Mouse (Mus musculus) MEL (cell line): ENCODE results near the gene Tbc1d2. TPM values are rescaled to one million over a fixed set of nuclear protein-coding genes. Genes with fewer than 3 reads are reported as not detected.
A peak's percentile ranks its signal among the peaks of the same experiment; 100 is the strongest.

Source experiments
- DNase-seq: peaks from one replicate; pipeline ENCODE4 v3.0.0; 2011; ENCODE audit warnings: low read depth, low spot score
- H3K27ac ChIP-seq: 2 replicates; pipeline ENCODE4 v1.5.1; 2012; ENCODE audit warnings: low read depth, mild to moderate bottlenecking, control low read depth, low read length, moderate library complexity; ENCODE audit not compliant: control insufficient read depth
- H3K27me3 ChIP-seq, 2 experiments: fragments of 150-350 bp in 1 of 2; sonication (generic) in 1 of 2; 2 replicates each; pipeline ENCODE4 v1.6.1; 2012; ENCODE audit warnings: low read length in 2 of 2, mild to moderate bottlenecking in 2 of 2, improper control_type of control experiment in 1 of 2, moderate library complexity in 1 of 2; ENCODE audit not compliant: insufficient read depth in 2 of 2, control insufficient read depth in 1 of 2
- H3K36me3 ChIP-seq, 2 experiments: 2 replicates each; pipeline ENCODE4 v1.6.1; 2012 to 2014; ENCODE audit warnings: low read length in 2 of 2, improper control_type of control experiment in 1 of 2, inconsistent platforms in 1 of 2, mild to moderate bottlenecking in 1 of 2; ENCODE audit not compliant: insufficient read depth in 2 of 2, control insufficient read depth in 1 of 2
- H3K4me1 ChIP-seq, 2 experiments: fragments of 150-350 bp in 1 of 2; sonication (generic) in 1 of 2; 2 replicates each; pipeline ENCODE4 v1.6.1; 2012; ENCODE audit warnings: low read length in 2 of 2, improper control_type of control experiment in 1 of 2, mild to moderate bottlenecking in 1 of 2; ENCODE audit not compliant: insufficient read depth in 2 of 2, control insufficient read depth in 1 of 2
- H3K4me3 ChIP-seq, 2 experiments: fragments of 150-350 bp in 1 of 2; sonication (generic) in 1 of 2; 2 replicates each; pipeline ENCODE4 v1.5.1; 2012; ENCODE audit warnings: low read depth in 2 of 2, low read length in 2 of 2, mild to moderate bottlenecking in 2 of 2, moderate library complexity in 2 of 2, control low read depth in 1 of 2, improper control_type of control experiment in 1 of 2; ENCODE audit not compliant: control insufficient read depth in 1 of 2, insufficient read depth in 1 of 2
- H3K79me2 ChIP-seq: 2 replicates; pipeline ENCODE4 v1.6.1; 2012; ENCODE audit warnings: mild to moderate bottlenecking, low read length, moderate library complexity; ENCODE audit not compliant: control insufficient read depth, poor library complexity, insufficient read depth
- H3K9ac ChIP-seq: 2 replicates; pipeline ENCODE4 v1.6.1; 2012; ENCODE audit warnings: low read depth, mild to moderate bottlenecking, control low read depth, low read length, moderate library complexity; ENCODE audit not compliant: control insufficient read depth, poor library complexity, severe bottlenecking
- H3K9me3 ChIP-seq: fragments of 150-350 bp; sonication (generic); replicated peaks from 2 replicates; pipeline ENCODE4 v1.6.1; 2012; ENCODE audit warnings: mild to moderate bottlenecking, low read length, improper control_type of control experiment, moderate library complexity; ENCODE audit not compliant: insufficient read depth
- BHLHE40 ChIP-seq: IDR thresholded peaks from 2 replicates; pipeline ENCODE4 v1.6.1; 2012; ENCODE audit warnings: low read depth, mild to moderate bottlenecking, inconsistent platforms, low read length, improper control_type of control experiment, borderline replicate concordance
- CHD1 ChIP-seq: IDR thresholded peaks from 2 replicates; pipeline ENCODE4 v1.6.1; 2012; ENCODE audit warnings: low read depth, mild to moderate bottlenecking, inconsistent platforms, low read length, improper control_type of control experiment
- CHD2 ChIP-seq: IDR thresholded peaks from 2 replicates; pipeline ENCODE4 v1.6.1; 2011; ENCODE audit warnings: low read length, improper control_type of control experiment
- CTCF ChIP-seq, 3 experiments: IDR thresholded peaks in 2 of 3; conservative IDR thresholded peaks in 1 of 3; 2 replicates each; pipeline ENCODE4 v1.5.1; 2011 to 2012; ENCODE audit warnings: low read length in 3 of 3, low read depth in 2 of 3, mild to moderate bottlenecking in 2 of 3, improper control_type of control experiment in 1 of 3, inconsistent platforms in 1 of 3, mixed read lengths in 1 of 3, moderate library complexity in 1 of 3; ENCODE audit not compliant: control insufficient read depth in 1 of 3, insufficient read depth in 1 of 3, poor library complexity in 1 of 3, severe bottlenecking in 1 of 3
- ELF1 ChIP-seq: IDR thresholded peaks from 2 replicates; pipeline ENCODE4 v1.6.1; 2014; ENCODE audit warnings: low read depth, mild to moderate bottlenecking, inconsistent platforms, low read length, improper control_type of control experiment, moderate library complexity
- ETS1 ChIP-seq: IDR thresholded peaks from 2 replicates; pipeline ENCODE4 v1.6.1; 2012; ENCODE audit warnings: low read depth, mild to moderate bottlenecking, inconsistent platforms, low read length, improper control_type of control experiment, moderate library complexity
- JUND ChIP-seq: IDR thresholded peaks from 2 replicates; pipeline ENCODE4 v1.6.1; 2011; ENCODE audit warnings: low read depth, mild to moderate bottlenecking, improper control_type of control experiment, low read length
- MAFK ChIP-seq: IDR thresholded peaks from 2 replicates; pipeline ENCODE4 v1.6.1; 2011; ENCODE audit warnings: low read depth, mild to moderate bottlenecking, low read length, improper control_type of control experiment, borderline replicate concordance
- MAX ChIP-seq: IDR thresholded peaks from 2 replicates; pipeline ENCODE4 v1.6.1; 2011; ENCODE audit warnings: low read length, improper control_type of control experiment
- MXI1 ChIP-seq: IDR thresholded peaks from 2 replicates; pipeline ENCODE4 v1.6.1; 2011; ENCODE audit warnings: mild to moderate bottlenecking, low read depth, low read length, improper control_type of control experiment
- NELFE ChIP-seq: IDR thresholded peaks from 2 replicates; pipeline ENCODE4 v1.6.1; 2011; ENCODE audit warnings: low read depth, low read length, improper control_type of control experiment
- NRF1 ChIP-seq: IDR thresholded peaks from 2 replicates; pipeline ENCODE4 v1.6.1; 2014; ENCODE audit warnings: low read depth, mild to moderate bottlenecking, inconsistent platforms, low read length, improper control_type of control experiment, moderate library complexity; ENCODE audit not compliant: poor library complexity, insufficient read depth, severe bottlenecking
- POLR2A ChIP-seq, 2 experiments: IDR thresholded peaks; 2 replicates each; pipeline ENCODE4 v1.6.1; 2011 to 2012; ENCODE audit warnings: low read length in 2 of 2, mild to moderate bottlenecking in 2 of 2, control low read depth in 1 of 2, improper control_type of control experiment in 1 of 2, low read depth in 1 of 2, moderate library complexity in 1 of 2; ENCODE audit not compliant: control insufficient read depth in 1 of 2, insufficient read depth in 1 of 2, poor library complexity in 1 of 2
- POLR2AphosphoS5 ChIP-seq: IDR thresholded peaks from 2 replicates; pipeline ENCODE4 v1.6.1; 2012; ENCODE audit warnings: low read depth, borderline replicate concordance, mild to moderate bottlenecking, inconsistent platforms, low read length, moderate library complexity, mixed read lengths
- RCOR1 ChIP-seq: IDR thresholded peaks from 2 replicates; pipeline ENCODE4 v1.6.1; 2012; ENCODE audit warnings: low read depth, mild to moderate bottlenecking, inconsistent platforms, low read length, improper control_type of control experiment
- TAL1 ChIP-seq: IDR thresholded peaks from 2 replicates; pipeline ENCODE4 v1.6.1; 2012; ENCODE audit warnings: mild to moderate bottlenecking, inconsistent platforms, low read length, moderate library complexity, mixed read lengths
- TCF12 ChIP-seq: IDR thresholded peaks from 2 replicates; pipeline ENCODE4 v1.6.1; 2014; ENCODE audit warnings: low read depth, mild to moderate bottlenecking, inconsistent platforms, low read length, improper control_type of control experiment, moderate library complexity
- UBTF ChIP-seq: IDR thresholded peaks from 2 replicates; pipeline ENCODE4 v1.6.1; 2012; ENCODE audit warnings: low read depth, mild to moderate bottlenecking, inconsistent platforms, low read length, improper control_type of control experiment, moderate library complexity, borderline replicate concordance; ENCODE audit not compliant: insufficient read depth
- USF1 ChIP-seq: IDR thresholded peaks from 2 replicates; pipeline ENCODE4 v1.6.1; 2014; ENCODE audit warnings: low read depth, mild to moderate bottlenecking, inconsistent platforms, low read length, improper control_type of control experiment, moderate library complexity
- USF2 ChIP-seq, 2 experiments: IDR thresholded peaks; 2 replicates each; pipeline ENCODE4 v1.6.1; 2011 to 2012; ENCODE audit warnings: improper control_type of control experiment in 2 of 2, low read length in 2 of 2, borderline replicate concordance in 1 of 2, inconsistent platforms in 1 of 2, low read depth in 1 of 2, mild to moderate bottlenecking in 1 of 2; ENCODE audit not compliant: insufficient read depth in 1 of 2
- ZC3H11A ChIP-seq: IDR thresholded peaks from 2 replicates; pipeline ENCODE4 v1.6.1; 2012; ENCODE audit warnings: low read depth, mild to moderate bottlenecking, inconsistent platforms, low read length, improper control_type of control experiment
- ZMIZ1 ChIP-seq: IDR thresholded peaks from 2 replicates; pipeline ENCODE4 v1.6.1; 2012; ENCODE audit warnings: low read depth, mild to moderate bottlenecking, inconsistent platforms, low read length, improper control_type of control experiment, moderate library complexity
- ZNF384 ChIP-seq: IDR thresholded peaks from 2 replicates; pipeline ENCODE4 v1.6.1; 2012; ENCODE audit warnings: low read depth, mild to moderate bottlenecking, inconsistent platforms, low read length, improper control_type of control experiment
- polyA plus RNA-seq, 2 experiments: library from polyadenylated mRNA; stranded (reverse) in 1 of 2; unstranded in 1 of 2; fragments of >175 nt in 1 of 2; fragments of >200 nt in 1 of 2; gene quantifications; 2 replicates each; pipeline versions ENCODE4 v1.2.1 to v1.2.4; 2012; ENCODE audit warnings: low replicate concordance in 2 of 2, low read depth in 1 of 2; ENCODE audit not compliant: insufficient read length in 2 of 2, insufficient read depth in 1 of 2, missing spikeins in 1 of 2
- total RNA-seq: library from RNA; depleted of rRNA; stranded (reverse); fragments of 300-350 nt; gene quantifications from 2 replicates; pipeline ENCODE4 v1.2.3, GENCODE M21; 2012

The Tbc1d2 gene
- total and polyA plus RNA-seq, 3 experiments = 0.19 to 0.36 TPM; not detected in 1

GRCm38 (mm10) chr4:46617408-46617807 lies 32.6 kb downstream of the Tbc1d2 start (continued):
- TF ChIP-seq ETS1 = no peak
- peak; percentile 58; the same call in 1 of the 2 replicates for TF ChIP-seq MAX
- no peak for TF ChIP-seq ELF1
- TF ChIP-seq USF2 (IDR thresholded peaks at IDR 0.05; ENCODE audit: borderline replicate concordance in 1 of 2, insufficient read depth in 1 of 2, low read depth in 1 of 2, low read length in 2 of 2) = no peak
- TF ChIP-seq NRF1 = no peak
- 0 out of 2 replicates have a peak, but pooled peaks have one; percentile 24 for TF ChIP-seq ZC3H11A
- no peak for TF ChIP-seq CHD1
- no peak for TF ChIP-seq JUND
- TF ChIP-seq MAFK = no peak
- no peak for TF ChIP-seq ZMIZ1
- TF ChIP-seq UBTF = no peak
- TF ChIP-seq TCF12 = no peak
- TF ChIP-seq POLR2A (IDR thresholded peaks at IDR 0.05; ENCODE audit: control insufficient read depth in 1 of 2, insufficient read depth in 1 of 2, low read depth in 1 of 2, low read length in 2 of 2, poor library complexity in 1 of 2) = no peak
- no peak for TF ChIP-seq BHLHE40
- no peak for TF ChIP-seq POLR2AphosphoS5
- TF ChIP-seq CTCF (IDR thresholded peaks at IDR 0.05 in 2 of 3, conservative IDR thresholded peaks at IDR 0.05 in 1 of 3; ENCODE audit: control insufficient read depth in 1 of 3, insufficient read depth in 1 of 3, low read depth in 2 of 3, low read length in 3 of 3, poor library complexity in 1 of 3, severe bottlenecking in 1 of 3) = peak; percentile 23 to 63 (median 33)
- TF ChIP-seq RCOR1 = no peak
- TF ChIP-seq CHD2 = no peak
- TF ChIP-seq TAL1 = no peak
- TF ChIP-seq USF1 = no peak
- 0 out of 2 replicates have a peak, but pooled peaks have one; percentile 30 for TF ChIP-seq MXI1

DNA sequence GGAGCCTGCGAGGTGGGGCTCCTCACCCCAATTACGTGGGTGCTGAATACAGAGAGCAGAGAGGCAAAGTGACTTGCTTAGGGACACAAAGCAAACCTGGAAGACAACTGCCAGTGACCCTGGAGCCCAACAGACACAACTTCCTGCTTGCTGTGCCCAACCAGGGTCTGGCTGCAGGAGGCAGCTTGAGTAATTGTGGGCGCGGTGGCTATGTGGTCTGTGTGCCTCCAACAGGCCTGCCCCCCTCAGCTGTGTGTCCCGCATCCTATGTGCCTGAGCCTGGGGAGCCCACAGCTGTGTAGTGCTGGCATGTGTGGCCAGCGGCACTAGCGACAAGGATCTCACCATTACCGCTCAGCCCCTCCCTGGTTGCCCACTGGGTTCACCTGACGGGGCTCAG lies 35.4 kb downstream of the Tbc1d2 start:
- H3K9me3 ChIP-seq = no peaks in the 10 kb centered on the region
- no peak overlapping the region for H3K4me3 ChIP-seq
- H3K9ac ChIP-seq = no peak overlapping the region
- peaks cover 0 to 9% of the 10 kb centered on the region in 2 experiments; a peak in 2 of 4 replicates for H3K4me1 ChIP-seq
- DNase-seq = no peak
- no peaks in the 10 kb centered on the region for H3K79me2 ChIP-seq
- no peak overlapping the region for H3K27ac ChIP-seq
- TF ChIP-seq MAFK (no peak), ZNF384 (no peak), NELFE (no peak), USF1 (no peak)
- no peaks in the 10 kb centered on the region; a peak in 1 of 4 replicates for H3K27me3 ChIP-seq
- H3K36me3 ChIP-seq = no peaks in the 10 kb centered on the region
